Mouse (Mus musculus) left cerebral cortex, postnatal 10 days (tissue): ENCODE measurements around the gene Dnmt1. TPM values are rescaled to one million over a fixed set of nuclear protein-coding genes. Genes with fewer than 3 reads are reported as not detected.
A peak's percentile ranks its signal among the peaks of the same experiment; 100 is the strongest.

Experiments used
- DNase-seq, 2 experiments: peaks; one replicate each; pipeline ENCODE4 v3.0.0; 2021 to 2022; ENCODE audit warnings: low spot score in 2 of 2, mixed read lengths in 1 of 2; ENCODE audit errors: extremely low spot score in 1 of 2
- intact Hi-C: fragments of 180-260 bp; cut with DNase I; formaldehyde crosslinking; loops from one replicate; pipeline ENCODE4 v1.15.1; 2025
- total RNA-seq, 2 experiments: library from RNA; stranded (reverse); gene quantifications; 2 replicates each; pipeline ENCODE4 v1.2.3; 2021

Gene Dnmt1
- total RNA-seq, 2 experiments from 2014 or later: 51.1 to 54.7 TPM

- DNase-seq: no peak
- intact Hi-C loops: no loop called here
Measured at GRCm38 (mm10) chr9:20979181-20979580, 19.5 kb upstream of the Dnmt1 start.

- intact Hi-C loops: no loop called here
- no peak for DNase-seq
Measured at GRCm38 (mm10) chr9:20978409-20979095, 18.9 kb upstream of the Dnmt1 start.

- intact Hi-C loops: no loop called here
- no peak for DNase-seq
Measured at GRCm38 (mm10) chr9:20976961-20977689, 17.4 kb upstream of the Dnmt1 start.

GRCm38 (mm10) chr9:20976216-20976960 lies 16.7 kb upstream of the Dnmt1 start, which contains the start of gene S1pr2:
TSS of gene S1pr2 (minus strand) at chr9:20976781.
- intact Hi-C loops: no loop called here
- peak; percentile 27 to 93 for DNase-seq

GRCm38 (mm10) chr9:20975431-20976215 lies 15.9 kb upstream of the Dnmt1 start:
- intact Hi-C loops: no loop called here

GRCm38 (mm10) chr9:20973682-20974075 lies 14.0 kb upstream of the Dnmt1 start:
- peak in 1 of 2 experiments; percentile 50 for DNase-seq
- intact Hi-C loops: no loop called here

More at GRCm38 (mm10) chr9:20975431-20976215, 15.9 kb upstream of the Dnmt1 start:
- peak in 1 of 2 experiments; percentile 60 for DNase-seq

- intact Hi-C loops: no loop called here
- no peak for DNase-seq
Measured at GRCm38 (mm10) chr9:20973001-20973681, 13.5 kb upstream of the Dnmt1 start.

- intact Hi-C loops: no loop called here
Measured at GRCm38 (mm10) chr9:20972141-20972992, 12.7 kb upstream of the Dnmt1 start.

GRCm38 (mm10) chr9:20971751-20972140 lies 12.1 kb upstream of the Dnmt1 start:
- intact Hi-C loops: no loop called here
- no peak for DNase-seq

More at GRCm38 (mm10) chr9:20972141-20972992, 12.7 kb upstream of the Dnmt1 start:
- peak; percentile 59 to 67 for DNase-seq

GRCm38 (mm10) chr9:20966747-20967146 lies 7.1 kb upstream of the Dnmt1 start:
- no peak for DNase-seq
- intact Hi-C loops: no loop called here

GRCm38 (mm10) chr9:20966008-20966407 lies 6.3 kb upstream of the Dnmt1 start:
- DNase-seq: no peak
- intact Hi-C loops: no loop called here

GRCm38 (mm10) chr9:20965606-20966005 lies 5.9 kb upstream of the Dnmt1 start:
- DNase-seq: no peak
- intact Hi-C loops: no loop called here

- DNase-seq: no peak
- intact Hi-C loops: no loop called here
Measured at GRCm38 (mm10) chr9:20961557-20961956, 1.9 kb upstream of the Dnmt1 start.

GRCm38 (mm10) chr9:20956989-20957388 lies 2.7 kb downstream of the Dnmt1 start:
- no peak for DNase-seq

GRCm38 (mm10) chr9:20952520-20953227 lies 7.0 kb downstream of the Dnmt1 start:
- intact Hi-C loops: loop anchor here (5.0 kb wide), 1 partner anchor 50 kb away; the partner anchor contains the start of gene Mrpl4
- peak; percentile 97 to 98 for DNase-seq

More at GRCm38 (mm10) chr9:20956989-20957388, 2.7 kb downstream of the Dnmt1 start:
- intact Hi-C loops: no loop called here

- DNase-seq: no peak
- intact Hi-C loops: loop anchor here (5.0 kb wide), 1 partner anchor 50 kb away; the partner anchor contains the start of gene Mrpl4
Measured at GRCm38 (mm10) chr9:20951966-20952519, 7.6 kb downstream of the Dnmt1 start.
